In genomic region chr7:127184720-127185119, GRCm38 (mm10) we compare ENCODE assay signal across 21 mouse cellular contexts. TPM values are rescaled to one million over a fixed set of nuclear protein-coding genes. Genes with fewer than 3 reads are reported as not detected.
DNase-seq lines count a peak whose midpoint lies in the region; ATAC-seq and TF ChIP-seq lines count a peak whose summit lies in the region.
"Had no signal": no experiment of that assay in that cellular context is flagged by ENCODE, and none has a peak within 500 bp of the region (broad histone marks: within the 10 kb centered on the region; RNA-seq: fewer than 3 reads in every experiment).

No protein-coding gene starts in this region.

- DNase-seq in liver, embryonic 14.5 days (ENCODE audit: low read depth in 3 of 3, low spot score in 3 of 3): no peak
- DNase-seq in liver, postnatal 0 days: no peak
- DNase-seq in cerebellum, adult 11 months: no peak
- no peak for DNase-seq in limb, embryonic 10.5 days (ENCODE audit: low spot score)
- DNase-seq: adrenal gland, postnatal 14 days; B cell, adult 2 months; cerebellum, adult 2 months; cerebellum, postnatal 14 days; embryo, embryonic 11 days; gastrocnemius, postnatal 36 days; heart, postnatal 10 days had no signal

- H3K36me3 ChIP-seq in liver, embryonic 14.5 days (replicated peaks; ENCODE audit: control insufficient read depth, insufficient read depth, low read depth): no peaks in the 10 kb centered on the region
- H3K36me3 ChIP-seq in liver, postnatal 0 days (replicated peaks; ENCODE audit: insufficient read depth, low read length): no peaks in the 10 kb centered on the region
- H3K36me3 ChIP-seq in myocyte (ENCODE audit: control insufficient read depth, insufficient read depth): no peaks in the 10 kb centered on the region
- no peaks in the 10 kb centered on the region for H3K36me3 ChIP-seq in limb, embryonic 10.5 days
- H3K36me3 ChIP-seq: embryonic facial prominence, embryonic 15.5 days; forebrain, embryonic 15.5 days; heart, embryonic 13.5 days; hindbrain, embryonic 13.5 days had no signal

- ATAC-seq in liver, embryonic 14.5 days (ENCODE audit: insufficient read depth): no peak
- ATAC-seq in liver, postnatal 0 days: no peak
- ATAC-seq: activated CD4-positive, CD25-positive, alpha-beta regulatory T cell, adult 4 months; CD4-positive, CD25-positive, alpha-beta regulatory T cell, adult 4 months; forebrain, embryonic 15.5 days; Patski had no signal

- H3K4me3 ChIP-seq in liver, embryonic 14.5 days (ENCODE audit: insufficient read depth in 1 of 2, low read depth in 2 of 2, low read length in 2 of 2): no peak overlapping the region
- H3K4me3 ChIP-seq in liver, postnatal 0 days (ENCODE audit: low read depth, low read length): no peak overlapping the region
- H3K4me3 ChIP-seq in bone marrow macrophage, adult 2 months (ENCODE audit: insufficient read depth, low read length): no peak overlapping the region
- no peak overlapping the region for H3K4me3 ChIP-seq in myocyte
- no peak overlapping the region for H3K4me3 ChIP-seq in limb, embryonic 10.5 days
- H3K4me3 ChIP-seq: embryonic facial prominence, embryonic 15.5 days; forebrain, embryonic 15.5 days; heart, embryonic 13.5 days; hindbrain, embryonic 13.5 days had no signal

- H3K4me2 ChIP-seq in liver, embryonic 14.5 days (ENCODE audit: low read depth): no peak overlapping the region
- no peak overlapping the region for H3K4me2 ChIP-seq in liver, postnatal 0 days (ENCODE audit: low read depth, low read length)
- H3K4me2 ChIP-seq in myocyte (ENCODE audit: low read depth): no peak overlapping the region
- H3K4me2 ChIP-seq: embryonic facial prominence, embryonic 15.5 days; forebrain, embryonic 15.5 days; heart, embryonic 13.5 days; hindbrain, embryonic 13.5 days had no signal

- H3ac ChIP-seq in myocyte (ENCODE audit: control insufficient read depth, insufficient read length): no peak overlapping the region

- H3K79me2 ChIP-seq in myocyte (ENCODE audit: control insufficient read depth, insufficient read depth): no peaks in the 10 kb centered on the region

- H3K9me3 ChIP-seq in liver, embryonic 14.5 days (ENCODE audit: control insufficient read depth, low read length): no peaks in the 10 kb centered on the region
- no peaks in the 10 kb centered on the region for H3K9me3 ChIP-seq in liver, postnatal 0 days (ENCODE audit: low read length)
- no peaks in the 10 kb centered on the region for H3K9me3 ChIP-seq in limb, embryonic 10.5 days (replicated peaks)
- H3K9me3 ChIP-seq: embryonic facial prominence, embryonic 15.5 days; forebrain, embryonic 15.5 days; heart, embryonic 13.5 days; hindbrain, embryonic 13.5 days had no signal

- no peak for TF ChIP-seq POLR2A in bone marrow macrophage, adult 2 months (IDR thresholded peaks at IDR 0.05; ENCODE audit: borderline replicate concordance, low read depth, low read length)
- no peak for TF ChIP-seq POLR2A in myocyte (IDR thresholded peaks at IDR 0.05; ENCODE audit: insufficient read length, low read depth)

- H3K27ac ChIP-seq in liver, embryonic 14.5 days: peak overlapping the region; percentile 33; the same call in 1 of the 2 replicates
- no peak overlapping the region for H3K27ac ChIP-seq in liver, postnatal 0 days (ENCODE audit: low read depth)
- peak overlapping the region; percentile 56 for H3K27ac ChIP-seq in bone marrow macrophage, adult 2 months (ENCODE audit: insufficient read depth, low read depth, low read length)
- no peak overlapping the region for H3K27ac ChIP-seq in limb, embryonic 10.5 days
- H3K27ac ChIP-seq: embryonic facial prominence, embryonic 15.5 days; forebrain, embryonic 15.5 days; heart, embryonic 13.5 days; hindbrain, embryonic 13.5 days had no signal

- no peak for TF ChIP-seq EP300 in liver, embryonic 14.5 days (IDR thresholded peaks at IDR 0.05; ENCODE audit: low read depth)
- no peak for TF ChIP-seq EP300 in liver, postnatal 0 days (IDR thresholded peaks at IDR 0.05; ENCODE audit: low read depth)

- WGBS in liver, embryonic 14.5 days (ENCODE audit: insufficient replicate concordance): no CpG with 5 or more reads among the region's 1 CpGs
- WGBS in liver, postnatal 0 days (ENCODE audit: insufficient replicate concordance): 9% methylated on average over 1 of the region's 1 CpGs
- WGBS in limb, embryonic 10.5 days: 89% methylated on average over 1 of the region's 1 CpGs

- no peak for TF ChIP-seq CTCF in liver, embryonic 14.5 days (IDR thresholded peaks at IDR 0.05; ENCODE audit: low read depth)
- TF ChIP-seq CTCF in liver, postnatal 0 days (IDR thresholded peaks at IDR 0.05; ENCODE audit: low read depth): no peak
- no peak for TF ChIP-seq CTCF in bone marrow macrophage, adult 2 months (IDR thresholded peaks at IDR 0.05; ENCODE audit: low read depth, low read length)

- no peak overlapping the region for H3K9ac ChIP-seq in liver, embryonic 14.5 days (replicated peaks)
- no peak overlapping the region for H3K9ac ChIP-seq in liver, postnatal 0 days (replicated peaks)
- H3K9ac ChIP-seq: embryonic facial prominence, embryonic 15.5 days; forebrain, embryonic 15.5 days; heart, embryonic 13.5 days; hindbrain, embryonic 13.5 days had no signal

- no peaks in the 10 kb centered on the region for H3K27me3 ChIP-seq in liver, embryonic 14.5 days (ENCODE audit: control insufficient read depth, insufficient read depth, low read length)
- H3K27me3 ChIP-seq in liver, postnatal 0 days (ENCODE audit: insufficient read depth, low read length): no peaks in the 10 kb centered on the region
- no peaks in the 10 kb centered on the region for H3K27me3 ChIP-seq in myocyte (ENCODE audit: control insufficient read depth, insufficient read depth, insufficient read length)
- H3K27me3 ChIP-seq in limb, embryonic 10.5 days (ENCODE audit: low read depth, poor library complexity, severe bottlenecking): no peaks in the 10 kb centered on the region
- H3K27me3 ChIP-seq: embryonic facial prominence, embryonic 15.5 days; forebrain, embryonic 15.5 days; heart, embryonic 13.5 days; hindbrain, embryonic 13.5 days; Patski had no signal

- H3K4me1 ChIP-seq in liver, embryonic 14.5 days (replicated peaks; ENCODE audit: control insufficient read depth in 2 of 2, insufficient read depth in 2 of 2, low read length in 1 of 2): peaks cover 24 to 34% of the 10 kb centered on the region in 2 experiments
- peaks cover 12% of the 10 kb centered on the region for H3K4me1 ChIP-seq in liver, postnatal 0 days (ENCODE audit: insufficient read depth)
- peaks cover 30% of the 10 kb centered on the region for H3K4me1 ChIP-seq in bone marrow macrophage, adult 2 months (ENCODE audit: control insufficient read depth, insufficient read depth, low read length)
- H3K4me1 ChIP-seq in limb, embryonic 10.5 days: no peaks in the 10 kb centered on the region
- H3K4me1 ChIP-seq: embryonic facial prominence, embryonic 15.5 days; forebrain, embryonic 15.5 days; heart, embryonic 13.5 days; hindbrain, embryonic 13.5 days had no signal

TF ChIP-seq in myocyte, 11 proteins besides CTCF, POLR2A, EP300 and RAD21:
- TF ChIP-seq SRF (IDR thresholded peaks at IDR 0.05; ENCODE audit: control insufficient read depth, insufficient read length, low read depth) (no peak), CEBPB (IDR thresholded peaks at IDR 0.05; ENCODE audit: insufficient read depth, poor library complexity, severe bottlenecking) (0 out of 2 replicates have a peak, but pooled peaks have one; percentile 11)

RNA-seq across cellular contexts. Expression of gene Cd2bp2, which starts 11.1 kb away (rescaled TPM):
- 17.6 and 27.6 TPM in 2 replicates for polyA plus RNA-seq in liver, embryonic 14.5 days (2012; rRNA removed)
- polyA plus RNA-seq in liver, embryonic 14.5 days (2014; fragmentation: Nextera tagmentation; extraction: Ambion mirVana): 17.4 and 18.4 TPM in 2 replicates
- polyA plus RNA-seq in liver, postnatal 0 days (2015; fragmentation: Nextera tagmentation; extraction: Ambion mirVana): 11.5 and 14.0 TPM in 2 replicates
- polyA plus RNA-seq in bone marrow macrophage, adult 2 months (2012; ENCODE audit: insufficient read depth, insufficient read length, missing spikeins): 58.0 and 58.5 TPM in 2 replicates
- 58.3 TPM for polyA plus RNA-seq in myocyte (2012; fragmentation: generic; extraction: Trizol)
- 85.9 and 94.0 TPM in 2 replicates for polyA plus RNA-seq in limb, embryonic 10.5 days (2016; fragmentation: Nextera tagmentation; extraction: Ambion mirVana)

RNA-seq across cellular contexts. Expression of gene Tbc1d10b, which starts 23.5 kb away (rescaled TPM):
- 12.8 and 15.5 TPM in 2 replicates for polyA plus RNA-seq in liver, embryonic 14.5 days (2012; rRNA removed)
- 10.9 and 13.2 TPM in 2 replicates for polyA plus RNA-seq in liver, embryonic 14.5 days (2014; fragmentation: Nextera tagmentation; extraction: Ambion mirVana)
- 8.3 and 8.6 TPM in 2 replicates for polyA plus RNA-seq in liver, postnatal 0 days (2015; fragmentation: Nextera tagmentation; extraction: Ambion mirVana)
- polyA plus RNA-seq in bone marrow macrophage, adult 2 months (2012; ENCODE audit: insufficient read depth, insufficient read length, missing spikeins): 67.2 and 71.7 TPM in 2 replicates
- 62.8 TPM for polyA plus RNA-seq in myocyte (2012; fragmentation: generic; extraction: Trizol)
- 32.1 and 34.8 TPM in 2 replicates for polyA plus RNA-seq in limb, embryonic 10.5 days (2016; fragmentation: Nextera tagmentation; extraction: Ambion mirVana)

RNA-seq across cellular contexts. Expression of gene Mylpf, which starts 24.0 kb away (rescaled TPM):
- polyA plus RNA-seq in liver, embryonic 14.5 days (2012; rRNA removed): 10.6 and 15.6 TPM in 2 replicates
- polyA plus RNA-seq in liver, embryonic 14.5 days (2014; fragmentation: Nextera tagmentation; extraction: Ambion mirVana): 31.0 and 31.1 TPM in 2 replicates
- polyA plus RNA-seq in liver, postnatal 0 days (2015; fragmentation: Nextera tagmentation; extraction: Ambion mirVana): 19.7 and 94.3 TPM in 2 replicates
- polyA plus RNA-seq in bone marrow macrophage, adult 2 months (2012; ENCODE audit: insufficient read depth, insufficient read length, missing spikeins): 3.9 and 6.9 TPM in 2 replicates
- 10,881 TPM for polyA plus RNA-seq in myocyte (2012; fragmentation: generic; extraction: Trizol)
- 8.8 and 13.1 TPM in 2 replicates for polyA plus RNA-seq in limb, embryonic 10.5 days (2016; fragmentation: Nextera tagmentation; extraction: Ambion mirVana)

RNA-seq across cellular contexts. Expression of gene Spn, which starts 47.1 kb away (rescaled TPM):
- 8.0 and 10.8 TPM in 2 replicates for polyA plus RNA-seq in liver, embryonic 14.5 days (2012; rRNA removed)
- polyA plus RNA-seq in liver, embryonic 14.5 days (2014; fragmentation: Nextera tagmentation; extraction: Ambion mirVana): 7.9 and 8.0 TPM in 2 replicates
- 4.9 and 5.6 TPM in 2 replicates for polyA plus RNA-seq in liver, postnatal 0 days (2015; fragmentation: Nextera tagmentation; extraction: Ambion mirVana)
- 34.5 and 36.3 TPM in 2 replicates for polyA plus RNA-seq in bone marrow macrophage, adult 2 months (2012; ENCODE audit: insufficient read depth, insufficient read length, missing spikeins)
- 21.7 TPM for polyA plus RNA-seq in myocyte (2012; fragmentation: generic; extraction: Trizol)
- polyA plus RNA-seq in limb, embryonic 10.5 days (2016; fragmentation: Nextera tagmentation; extraction: Ambion mirVana): 0.09 and 0.18 TPM in 2 replicates
- polyA plus RNA-seq: embryonic facial prominence, embryonic 11.5 days; forebrain, embryonic 15.5 days had no signal

RNA-seq across cellular contexts. Expression of gene Zfp553, which starts 48.1 kb away (rescaled TPM):
- polyA plus RNA-seq in liver, embryonic 14.5 days (2012; rRNA removed): 3.3 and 3.4 TPM in 2 replicates
- 2.4 and 2.8 TPM in 2 replicates for polyA plus RNA-seq in liver, embryonic 14.5 days (2014; fragmentation: Nextera tagmentation; extraction: Ambion mirVana)
- polyA plus RNA-seq in liver, postnatal 0 days (2015; fragmentation: Nextera tagmentation; extraction: Ambion mirVana): 4.0 and 5.3 TPM in 2 replicates
- polyA plus RNA-seq in bone marrow macrophage, adult 2 months (2012; ENCODE audit: insufficient read depth, insufficient read length, missing spikeins): 6.5 and 6.8 TPM in 2 replicates
- polyA plus RNA-seq in myocyte (2012; fragmentation: generic; extraction: Trizol): 11.4 TPM
- 74.2 and 74.9 TPM in 2 replicates for polyA plus RNA-seq in limb, embryonic 10.5 days (2016; fragmentation: Nextera tagmentation; extraction: Ambion mirVana)

Comparison
In these comparisons a context has a peak if more than half of its experiments do, and no peak if none do; other contexts are left out.
1. H3K27ac ChIP-seq: peak in liver, embryonic 14.5 days (single experiment) and bone marrow macrophage, adult 2 months (single experiment); none in liver, postnatal 0 days (single experiment) and limb, embryonic 10.5 days (single experiment).
2. RNA of gene Mylpf, which starts 24.0 kb away (polyA plus RNA-seq): 10,881 TPM in myocyte (single experiment); 10.6 to 31.1 TPM in liver, embryonic 14.5 days, 19.7 to 94.3 TPM in liver, postnatal 0 days, 8.8 to 13.1 TPM in limb, embryonic 10.5 days and 3.9 to 6.9 TPM in bone marrow macrophage, adult 2 months; every median in the first group is over 100 times any median in the second.